Mouse (Mus musculus): ENCODE results near the gene 1110051M20Rik.

DNA sequence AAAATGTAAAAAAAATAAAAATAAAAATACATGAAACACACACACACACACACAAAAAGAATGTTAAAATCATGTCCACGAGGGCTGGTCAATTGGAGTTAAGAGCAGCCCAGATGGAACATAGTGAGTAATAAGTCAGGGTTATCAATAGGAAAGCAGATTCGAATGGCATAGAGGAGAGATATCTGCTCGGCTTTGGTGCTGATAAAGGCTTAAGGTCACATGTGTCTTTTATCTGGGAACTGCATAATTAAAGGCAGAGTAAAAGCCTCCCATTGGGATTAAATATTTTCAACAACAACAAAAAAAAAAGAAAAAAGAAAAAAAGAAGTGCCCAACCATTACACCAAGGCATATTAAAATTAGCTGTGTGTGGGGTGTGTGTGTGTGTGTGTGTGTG lies 55.8 kb downstream of the 1110051M20Rik start:
- no peak for TF ChIP-seq CTCF (IDR thresholded peaks at IDR 0.05)
- no peak for TF ChIP-seq EP300 (IDR thresholded peaks at IDR 0.05)

Measured in lung, postnatal 0 days (tissue).